9 mouse cellular contexts compared by ENCODE assay signal in genomic region chr17:12872275-12873028, GRCm38 (mm10). TPM values are rescaled to one million over a fixed set of nuclear protein-coding genes. Genes with fewer than 3 reads are reported as not detected.
A peak's percentile ranks its signal among the peaks of the same experiment; 100 is the strongest.
DNase-seq lines count a peak whose midpoint lies in the region; ATAC-seq and TF ChIP-seq lines count a peak whose summit lies in the region.
"Had no signal": no experiment of that assay in that cellular context is flagged by ENCODE, and none has a peak within 500 bp of the region (broad histone marks: within the 10 kb centered on the region; RNA-seq: fewer than 3 reads in every experiment).

No protein-coding gene starts in this region.

- H3K4me3 ChIP-seq in left cerebral cortex, adult 2 months, result no peak overlapping the region

- TF ChIP-seq CTCF in left cerebral cortex, adult 2 months (IDR thresholded peaks at IDR 0.05), result no peak

- H3K27ac ChIP-seq in left cerebral cortex, adult 2 months, result no peak overlapping the region

- ATAC-seq in cerebellum, adult (ENCODE audit: insufficient number of reproducible peaks, low FRiP score, low TSS enrichment), result no peak

- DNase-seq in cerebellum, adult 11 months, result peak; percentile 29
- DNase-seq in left cerebral cortex, postnatal 36 days (ENCODE audit: low spot score in 2 of 2), result peak; percentile 35 to 52
- no peak for DNase-seq in left cerebral cortex, adult 2 months (ENCODE audit: extremely low spot score in 1 of 2, low spot score in 2 of 2)
- peak; percentile 47 to 54 for DNase-seq in layer of hippocampus, adult 8-10 months (ENCODE audit: low spot score in 2 of 2)
- DNase-seq in thymus, postnatal 10 days (ENCODE audit: low spot score in 2 of 2), result peak; percentile 19
- no peak for DNase-seq in adrenal gland, adult (ENCODE audit: inconsistent age in 2 of 2, low spot score in 1 of 2)
- no peak for DNase-seq in kidney, postnatal 14 days
- DNase-seq: kidney, adult 8-10 months had no signal

- intact Hi-C loops in left cerebral cortex, postnatal 36 days (cut with DNase I), result no loop called here
- intact Hi-C loops in left cerebral cortex, adult 2 months (cut with DNase I), result no loop called here

RNA-seq across cellular contexts. Expression of gene Mrgprh, which starts 3.4 kb away (rescaled TPM):
- under 1 TPM in 1 of 2 experiments, not detected in 1; 0.37 TPM for total RNA-seq in left cerebral cortex, postnatal 36 days (2021)
- total RNA-seq in left cerebral cortex, adult 2 months (2021), result not detected
- total RNA-seq in layer of hippocampus, adult 8-10 months (2022), result under 1 TPM in 1 of 4 experiments, not detected in 3; 0.18 TPM

RNA-seq across cellular contexts. Expression of gene Mas1, which starts 4.5 kb away (rescaled TPM):
- 10 to 100 TPM; 27.4 to 35.8 TPM for total RNA-seq in left cerebral cortex, postnatal 36 days (2021)
- 10 to 100 TPM; 36.8 to 42.2 TPM for total RNA-seq in left cerebral cortex, adult 2 months (2021)
- 10 to 100 TPM; 45.9 to 65.6 (median 59.8) TPM for total RNA-seq in layer of hippocampus, adult 8-10 months (2022)

RNA-seq across cellular contexts. Expression of gene Pnldc1, which starts 37.6 kb away (rescaled TPM):
- 1 to 10 TPM; 1.4 to 1.8 TPM for total RNA-seq in left cerebral cortex, postnatal 36 days (2021)
- total RNA-seq in left cerebral cortex, adult 2 months (2021), result 1 to 10 TPM; 2.8 to 4.0 TPM
- 1 to 10 TPM; 1.6 to 5.0 (median 2.8) TPM for total RNA-seq in layer of hippocampus, adult 8-10 months (2022)

RNA-seq across cellular contexts. Expression of gene Tcp1, which starts 43.0 kb away (rescaled TPM):
- 100 to 1,000 TPM; 193 to 198 TPM for total RNA-seq in left cerebral cortex, postnatal 36 days (2021)
- 100 to 1,000 TPM; 193 to 195 TPM for total RNA-seq in left cerebral cortex, adult 2 months (2021)
- total RNA-seq in layer of hippocampus, adult 8-10 months (2022), result 100 to 1,000 TPM; 191 to 232 (median 205) TPM

RNA-seq across cellular contexts. Expression of gene Mrpl18, which starts 43.7 kb away (rescaled TPM):
- 10 to 100 TPM; 54.0 to 56.0 TPM for total RNA-seq in left cerebral cortex, postnatal 36 days (2021)
- 10 to 100 TPM; 56.1 to 60.5 TPM for total RNA-seq in left cerebral cortex, adult 2 months (2021)
- total RNA-seq in layer of hippocampus, adult 8-10 months (2022), result 10 to 100 TPM; 56.5 to 60.3 (median 58.8) TPM

Comparison
In these comparisons a context has a peak if more than half of its experiments do, and no peak if none do; other contexts are left out.
1. DNase-seq: peak in cerebellum, adult 11 months (single experiment), left cerebral cortex, postnatal 36 days (2 of 2), layer of hippocampus, adult 8-10 months (2 of 2) and thymus, postnatal 10 days (2 of 2); none in left cerebral cortex, adult 2 months (0 of 2), adrenal gland, adult (0 of 2) and kidney, postnatal 14 days (single experiment).